Mouse (Mus musculus) forebrain, embryonic 10.5 days (tissue): ENCODE data around the gene Olfr790. TPM values are rescaled to one million over a fixed set of nuclear protein-coding genes. Genes with fewer than 3 reads are reported as not detected.

Experiments used
- DNase-seq: peaks from one replicate; pipeline ENCODE4 v3.0.0-alpha.2; 2017; ENCODE audit warnings: low spot score; ENCODE audit errors: extremely low spot score
- H3K27ac ChIP-seq: fragments of 300-500 bp; sonication (generic); 2 replicates; pipeline ENCODE4 v1.5.1; 2016; ENCODE audit warnings: mild to moderate bottlenecking
- H3K27me3 ChIP-seq: fragments of 300-500 bp; sonication (generic); 2 replicates; pipeline ENCODE4 v1.6.1; 2016; ENCODE audit warnings: mild to moderate bottlenecking; ENCODE audit not compliant: poor library complexity, severe bottlenecking
- H3K36me3 ChIP-seq: fragments of 300-500 bp; sonication (generic); replicated peaks from 2 replicates; pipeline ENCODE4 v1.6.1; 2016; ENCODE audit warnings: mild to moderate bottlenecking, moderate library complexity
- H3K4me1 ChIP-seq: fragments of 300-500 bp; sonication (generic); 2 replicates; pipeline ENCODE4 v1.6.1; 2016
- H3K4me3 ChIP-seq: fragments of 300-500 bp; sonication (generic); 2 replicates; pipeline ENCODE4 v1.5.1; 2016; ENCODE audit warnings: mild to moderate bottlenecking, moderate library complexity
- H3K9me3 ChIP-seq: fragments of 300-500 bp; sonication (generic); 2 replicates; pipeline ENCODE4 v1.6.1; 2016; ENCODE audit warnings: mild to moderate bottlenecking, moderate library complexity
- WGBS: fragments of 180-500 bp; shearing (Covaris S2); methylation state at CpG from one replicate; pipeline ENCODE4 v1.1.7; 2016; 5-methylcytosine and 5-hydroxymethylcytosine counted together
- polyA plus RNA-seq: library from polyadenylated mRNA; unstranded; fragments of >200 nt; fragmentation: Nextera tagmentation; extraction: Ambion mirVana; gene quantifications from 2 replicates; pipeline ENCODE4 v1.2.1, GENCODE M21; 2016

Olfr790 gene
- not detected in 2 replicates for polyA plus RNA-seq

GRCm38 (mm10) chr10:129498192-129498591 is at the start of gene Olfr790:
Gene Olfr790, plus strand, starts transcription at chr10:129498492.
- H3K4me3 ChIP-seq, result no peak within 1 kb of the TSS
- H3K27ac ChIP-seq, result no peak within 1 kb of the TSS
- H3K4me1 ChIP-seq, result no peaks in the 10 kb centered on the region
- H3K27me3 ChIP-seq, result no peaks in the 10 kb centered on the region
- no peaks in the 10 kb centered on the region for H3K9me3 ChIP-seq
- no peaks in the 10 kb centered on the region for H3K36me3 ChIP-seq
- DNase-seq, result no peak

GRCm38 (mm10) chr10:129461562-129461961 is 36.7 kb upstream of the Olfr790 start, which contains the start of gene Olfr787:
Gene Olfr787, plus strand, starts transcription at chr10:129461862.
- 84% methylated on average over 3 of the region's 3 CpGs for WGBS
- DNase-seq, result no peak
- Histone ChIP-seq H3K9me3 (no peaks in the 10 kb centered on the region), H3K4me1 (no peaks in the 10 kb centered on the region), H3K27ac (no peak within 1 kb of the TSS), H3K27me3 (no peaks in the 10 kb centered on the region), H3K4me3 (no peak within 1 kb of the TSS), H3K36me3 (no peaks in the 10 kb centered on the region)

GRCm38 (mm10) chr10:129470698-129471097 is 27.6 kb upstream of the Olfr790 start, which contains the start of gene Olfr788:
Gene Olfr788, plus strand, starts transcription at chr10:129470998.
- H3K4me1 ChIP-seq, result no peaks in the 10 kb centered on the region
- H3K4me3 ChIP-seq, result no peak within 1 kb of the TSS
- no peaks in the 10 kb centered on the region for H3K27me3 ChIP-seq
- no peak for DNase-seq
- no peaks in the 10 kb centered on the region for H3K36me3 ChIP-seq
- H3K27ac ChIP-seq, result no peak within 1 kb of the TSS
- no peaks in the 10 kb centered on the region for H3K9me3 ChIP-seq

GRCm38 (mm10) chr10:129473256-129473655 is 25.0 kb upstream of the Olfr790 start:
- Histone ChIP-seq H3K27me3 (no peaks in the 10 kb centered on the region), H3K36me3 (no peaks in the 10 kb centered on the region), H3K27ac (no peak overlapping the region), H3K4me1 (no peaks in the 10 kb centered on the region), H3K9me3 (no peaks in the 10 kb centered on the region), H3K4me3 (no peak overlapping the region)
- DNase-seq, result no peak
- WGBS, result 71% methylated on average over 2 of the region's 2 CpGs

- H3K27me3 ChIP-seq, result no peaks in the 10 kb centered on the region
- H3K27ac ChIP-seq, result no peak overlapping the region
- no peaks in the 10 kb centered on the region for H3K36me3 ChIP-seq
- no peaks in the 10 kb centered on the region for H3K4me1 ChIP-seq
- H3K9me3 ChIP-seq, result no peaks in the 10 kb centered on the region
- DNase-seq, result no peak
- H3K4me3 ChIP-seq, result no peak overlapping the region
These were observed 24.6 kb upstream of the Olfr790 start for GRCm38 (mm10) chr10:129473723-129474122.

- Histone ChIP-seq H3K27ac (no peak within 1 kb of the TSS), H3K27me3 (no peaks in the 10 kb centered on the region), H3K36me3 (no peaks in the 10 kb centered on the region), H3K9me3 (no peaks in the 10 kb centered on the region), H3K4me1 (no peaks in the 10 kb centered on the region), H3K4me3 (no peak within 1 kb of the TSS)
- 81% methylated on average over 2 of the region's 2 CpGs for WGBS
- no peak for DNase-seq
These were observed 13.8 kb upstream of the Olfr790 start, which contains the start of gene Olfr789 for GRCm38 (mm10) chr10:129484452-129484851. Gene Olfr789, plus strand, starts transcription at chr10:129484752.

GRCm38 (mm10) chr10:129490101-129490500 is 8.2 kb upstream of the Olfr790 start:
- Histone ChIP-seq H3K27me3 (no peaks in the 10 kb centered on the region), H3K36me3 (no peaks in the 10 kb centered on the region), H3K4me1 (no peaks in the 10 kb centered on the region), H3K4me3 (no peak overlapping the region), H3K9me3 (no peaks in the 10 kb centered on the region), H3K27ac (no peak overlapping the region)
- no peak for DNase-seq
- 83% methylated on average over 2 of the region's 2 CpGs for WGBS

GRCm38 (mm10) chr10:129521492-129521891 is 23.2 kb downstream of the Olfr790 start, which contains the start of gene Olfr791:
Gene Olfr791, plus strand, starts transcription at chr10:129521792.
- Histone ChIP-seq H3K36me3 (no peaks in the 10 kb centered on the region), H3K27ac (no peak within 1 kb of the TSS), H3K4me3 (no peak within 1 kb of the TSS), H3K27me3 (no peaks in the 10 kb centered on the region), H3K4me1 (no peaks in the 10 kb centered on the region), H3K9me3 (no peaks in the 10 kb centered on the region)
- no peak for DNase-seq
- WGBS, result 83% methylated on average over 3 of the region's 3 CpGs

GRCm38 (mm10) chr10:129538862-129539261 is 40.6 kb downstream of the Olfr790 start, which contains the start of gene Olfr792:
Gene Olfr792, plus strand, starts transcription at chr10:129539162.
- no peaks in the 10 kb centered on the region for H3K36me3 ChIP-seq
- no peak within 1 kb of the TSS for H3K4me3 ChIP-seq
- H3K27ac ChIP-seq, result no peak within 1 kb of the TSS
- H3K4me1 ChIP-seq, result no peaks in the 10 kb centered on the region
- no peaks in the 10 kb centered on the region for H3K27me3 ChIP-seq
- 89% methylated on average over 1 of the region's 1 CpGs for WGBS
- H3K9me3 ChIP-seq, result peaks cover 6% of the 10 kb centered on the region; the same call in 1 of the 2 replicates
- no peak for DNase-seq

GRCm38 (mm10) chr10:129549354-129549753 is 51.1 kb downstream of the Olfr790 start:
- H3K4me1 ChIP-seq, result no peaks in the 10 kb centered on the region
- 67% methylated on average over 1 of the region's 1 CpGs for WGBS
- H3K9me3 ChIP-seq, result peaks cover 5% of the 10 kb centered on the region
- no peak for DNase-seq
- no peak overlapping the region for H3K27ac ChIP-seq
- H3K36me3 ChIP-seq, result no peaks in the 10 kb centered on the region
- no peak overlapping the region for H3K4me3 ChIP-seq
- H3K27me3 ChIP-seq, result no peaks in the 10 kb centered on the region

Other genes with a start within 250 kb of the Olfr790 start
- not detected in 2 replicates for gene Olfr776, start 239.4 kb upstream of the Olfr790 start, polyA plus RNA-seq
- gene Olfr777, start 227.0 kb upstream of the Olfr790 start, polyA plus RNA-seq, result not detected in 2 replicates
- gene Olfr780, start 180.4 kb upstream of the Olfr790 start, polyA plus RNA-seq, result not detected in 2 replicates
- gene Olfr781, start 169.6 kb upstream of the Olfr790 start, polyA plus RNA-seq, result not detected in 2 replicates
- not detected in 2 replicates for gene Olfr782, start 149.6 kb upstream of the Olfr790 start, polyA plus RNA-seq
- gene Olfr784, start 114.4 kb upstream of the Olfr790 start, polyA plus RNA-seq, result 0.06 TPM in 1 of 2 replicates, not detected in the other
- gene Olfr785, start 93.1 kb upstream of the Olfr790 start, polyA plus RNA-seq, result not detected in 2 replicates
- not detected in 2 replicates for gene Olfr786, start 71.2 kb upstream of the Olfr790 start, polyA plus RNA-seq
- gene Olfr787, start 36.6 kb upstream of the Olfr790 start, polyA plus RNA-seq, result not detected in 2 replicates
- gene Olfr788, start 27.5 kb upstream of the Olfr790 start, polyA plus RNA-seq, result not detected in 2 replicates
- gene Olfr789, start 13.7 kb upstream of the Olfr790 start, polyA plus RNA-seq, result not detected in 2 replicates
- gene Olfr791, start 23.3 kb downstream of the Olfr790 start, polyA plus RNA-seq, result not detected in 2 replicates
- not detected in 2 replicates for gene Olfr792, start 40.7 kb downstream of the Olfr790 start, polyA plus RNA-seq
- not detected in 2 replicates for gene Olfr794, start 69.2 kb downstream of the Olfr790 start, polyA plus RNA-seq
- gene Olfr796, start 114.1 kb downstream of the Olfr790 start, polyA plus RNA-seq, result not detected in 2 replicates
- not detected in 2 replicates for gene Olfr798, start 129.4 kb downstream of the Olfr790 start, polyA plus RNA-seq
- not detected in 2 replicates for gene Olfr799, start 139.0 kb downstream of the Olfr790 start, polyA plus RNA-seq
- gene Olfr800, start 159.2 kb downstream of the Olfr790 start, polyA plus RNA-seq, result not detected in 2 replicates
- not detected in 2 replicates for gene Olfr801, start 175.4 kb downstream of the Olfr790 start, polyA plus RNA-seq
- gene Olfr802, start 189.7 kb downstream of the Olfr790 start, polyA plus RNA-seq, result not detected in 2 replicates
- not detected in 2 replicates for gene Olfr803, start 195.8 kb downstream of the Olfr790 start, polyA plus RNA-seq
- not detected in 2 replicates for gene Olfr804, start 204.7 kb downstream of the Olfr790 start, polyA plus RNA-seq
- gene Olfr805, start 230.9 kb downstream of the Olfr790 start, polyA plus RNA-seq, result not detected in 2 replicates
- gene Olfr806, start 243.4 kb downstream of the Olfr790 start, polyA plus RNA-seq, result not detected in 2 replicates